Mouse (Mus musculus) cerebellum, adult 9-10 months (tissue): ENCODE measurements around the gene Slc26a5.

Experiments
- DNase-seq: peaks from one replicate; pipeline ENCODE4 v3.0.0; 2022

Slc26a5 gene

DNA sequence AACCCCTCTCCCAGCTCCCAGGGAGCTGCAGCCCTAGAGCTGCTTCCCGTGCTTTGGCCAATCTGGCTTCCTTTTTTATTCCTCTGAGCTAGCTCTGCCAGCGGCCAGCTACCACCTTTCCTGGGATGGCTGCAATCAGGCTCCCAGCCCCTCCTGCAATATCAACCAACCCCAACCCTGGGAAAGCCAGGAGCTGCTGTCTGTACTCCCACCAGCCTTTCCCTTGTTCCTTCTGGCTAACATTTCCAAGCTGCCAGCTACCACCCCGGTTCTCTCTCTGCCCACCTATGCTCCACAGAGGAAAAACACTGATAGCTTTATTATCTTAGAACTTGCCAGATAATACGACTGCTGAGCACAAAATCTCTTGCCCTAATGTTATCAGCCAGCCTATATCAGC lies 60.6 kb downstream of the Slc26a5 start:
- no peak for DNase-seq

DNA sequence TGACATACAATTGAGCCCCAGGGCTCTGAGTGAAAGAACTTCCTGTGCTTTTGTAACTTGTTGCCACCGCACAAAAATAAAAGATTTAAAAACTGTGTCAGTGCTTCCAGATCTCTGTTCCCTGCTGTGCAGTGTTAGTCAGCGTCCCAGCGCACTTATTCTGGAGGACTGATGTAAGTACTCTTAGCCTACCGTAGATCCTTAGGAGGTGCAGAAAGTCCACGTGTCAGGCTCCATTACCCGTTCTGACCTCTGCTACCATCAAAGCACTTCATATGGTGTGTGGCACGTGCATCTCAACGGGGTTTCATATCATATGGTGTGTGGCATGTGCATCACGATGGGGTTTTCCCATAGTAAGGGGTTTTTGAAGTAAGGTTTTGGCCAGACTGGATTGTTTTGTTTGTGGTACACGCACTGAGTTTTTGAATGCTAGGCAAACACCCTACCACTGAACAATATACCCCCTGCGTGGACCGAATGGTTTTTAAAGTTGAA lies 61.7 kb downstream of the Slc26a5 start:
- DNase-seq = no peak

DNA sequence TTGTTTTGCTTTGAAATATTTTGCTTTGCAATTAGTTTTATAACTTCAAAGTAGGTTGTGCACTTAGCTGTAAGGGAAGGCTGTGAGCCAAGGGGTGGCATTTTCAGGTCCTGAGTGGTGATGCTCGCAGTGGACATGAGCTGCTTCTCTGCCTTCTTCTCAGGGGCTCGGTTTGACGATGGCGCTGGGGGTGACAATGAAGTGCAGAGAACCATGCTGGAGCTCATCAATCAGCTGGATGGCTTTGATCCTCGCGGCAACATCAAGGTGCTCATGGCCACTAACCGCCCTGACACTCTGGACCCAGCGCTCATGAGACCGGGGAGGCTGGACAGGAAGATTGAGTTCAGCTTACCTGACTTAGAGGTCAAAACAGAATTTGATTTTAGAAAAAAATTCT lies 62.5 kb downstream of the Slc26a5 start:
- DNase-seq = no peak

DNA sequence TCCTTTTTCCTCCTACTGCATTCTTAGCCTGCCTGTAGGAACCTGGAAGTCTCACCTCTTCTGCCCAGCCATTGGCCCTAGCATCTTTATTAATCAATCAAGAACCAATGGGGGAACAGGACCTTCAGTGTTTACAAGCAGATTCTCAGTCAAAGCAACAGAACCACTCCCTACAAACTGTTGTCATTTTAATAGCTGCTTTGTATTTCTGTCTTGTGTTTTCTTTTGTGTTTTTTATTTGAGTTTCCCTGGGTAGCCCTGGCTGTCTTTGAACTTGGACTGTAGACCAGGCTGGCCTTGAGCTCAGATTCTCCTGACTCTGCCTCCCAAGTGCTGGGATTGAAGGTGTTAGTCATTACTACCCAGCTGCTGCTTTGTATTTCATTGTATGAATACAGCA lies 73.2 kb downstream of the Slc26a5 start:
- DNase-seq = no peak

DNA sequence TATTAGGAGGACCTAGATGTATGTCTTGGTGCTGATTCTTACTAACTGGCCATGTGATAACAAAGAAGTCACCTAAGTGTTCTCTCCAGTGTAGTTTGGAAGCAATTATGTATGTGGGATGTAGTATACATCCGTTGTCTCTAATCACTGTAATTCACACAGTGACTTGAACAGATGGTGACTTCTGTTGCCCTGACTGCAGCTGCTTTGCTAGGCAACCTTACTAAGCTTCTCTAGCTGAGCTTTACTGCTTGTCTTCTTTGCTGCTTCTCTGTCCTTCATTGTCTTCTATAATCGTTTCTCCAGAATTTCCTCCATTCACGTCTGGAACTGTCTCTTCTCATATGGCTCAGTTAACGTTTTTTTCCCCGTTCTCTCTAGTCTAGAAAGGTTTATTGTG lies 76.3 kb downstream of the Slc26a5 start:
- no peak for DNase-seq

DNA sequence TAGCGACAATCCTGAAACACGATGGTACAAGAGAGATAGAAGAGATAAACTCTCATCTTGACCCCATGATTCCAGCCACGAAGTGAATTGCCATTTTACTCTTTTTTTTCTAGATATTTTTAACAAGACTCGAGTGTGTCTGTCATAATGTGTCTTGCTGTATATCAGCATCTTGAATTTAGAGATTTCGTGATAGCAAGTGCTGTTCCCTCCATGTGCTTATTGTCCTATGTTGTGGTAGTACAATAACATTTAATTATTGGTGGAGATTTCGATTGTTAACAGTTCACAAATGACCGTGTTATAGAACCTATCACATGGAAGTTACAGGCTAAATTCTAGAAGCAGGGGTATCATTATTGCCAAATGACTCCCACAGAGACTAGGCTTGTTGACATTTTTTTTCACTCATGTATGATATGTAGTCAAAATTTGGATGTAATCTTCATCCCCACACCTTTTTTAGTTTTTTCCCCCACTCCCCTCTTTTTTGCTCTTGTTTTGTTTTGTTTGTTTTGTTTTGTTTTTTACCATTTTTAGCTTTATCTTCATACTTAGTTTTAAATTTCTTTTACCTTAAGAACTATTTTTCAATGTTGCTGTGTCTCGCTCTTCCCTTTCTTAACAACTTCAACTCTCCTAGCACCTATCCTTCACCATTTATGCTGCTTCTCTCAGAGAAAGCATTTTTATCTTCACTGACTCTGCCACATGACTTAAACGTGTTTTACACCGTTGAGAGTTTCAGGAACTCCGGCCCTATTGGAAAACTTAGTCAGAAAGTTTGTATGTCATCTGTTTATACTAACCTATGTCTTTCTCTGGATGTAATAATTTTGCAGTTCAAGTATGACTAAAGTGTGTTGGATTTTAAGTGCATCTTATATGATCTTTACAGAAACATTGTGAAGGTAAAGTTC lies 78.0 kb downstream of the Slc26a5 start:
- peak; percentile 24 for DNase-seq

DNA sequence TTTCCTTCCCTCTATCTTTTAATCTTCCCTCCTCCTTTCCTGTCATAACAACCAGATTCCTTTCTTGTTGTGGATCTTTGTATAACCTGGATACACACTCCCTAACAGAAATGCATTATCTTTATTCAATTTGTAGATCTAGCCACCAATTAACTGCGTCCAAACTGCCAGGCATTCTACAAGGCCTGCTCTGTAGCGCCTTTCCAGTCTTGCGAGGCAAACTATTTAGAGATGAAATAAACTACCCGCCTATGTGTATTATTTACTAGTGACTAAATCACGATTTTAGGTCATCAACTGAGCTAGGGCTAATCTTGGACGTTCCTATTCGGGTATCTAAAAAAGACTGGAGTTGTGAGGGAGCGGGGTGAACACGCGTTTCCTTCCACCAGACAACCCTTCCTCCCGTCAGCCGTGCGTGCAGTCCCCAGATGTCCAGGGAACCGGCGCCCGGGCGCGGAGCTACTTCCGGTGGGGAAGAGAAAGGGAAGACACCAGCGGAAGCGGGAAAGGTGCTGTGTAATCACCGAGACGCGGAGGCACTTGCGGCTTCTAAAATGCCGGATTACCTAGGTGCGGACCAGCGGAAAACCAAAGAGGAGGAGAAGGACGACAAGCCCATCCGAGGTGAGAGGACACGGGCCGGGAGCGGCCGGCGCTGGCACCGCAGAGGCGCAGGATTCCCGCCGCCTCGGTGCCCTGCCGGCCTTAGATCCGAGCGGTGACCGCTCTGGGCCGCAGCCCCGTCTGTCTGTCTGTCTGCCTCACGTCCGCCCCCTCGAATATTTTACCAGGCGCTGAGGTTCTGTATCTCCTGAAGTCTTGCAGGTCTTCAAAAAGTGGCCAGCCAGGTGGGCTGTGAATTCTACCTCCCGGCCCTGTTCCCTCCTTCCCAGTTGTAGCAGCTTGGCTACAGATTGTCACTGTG lies 78.9 kb downstream of the Slc26a5 start:
- peak; percentile 92 for DNase-seq

DNA sequence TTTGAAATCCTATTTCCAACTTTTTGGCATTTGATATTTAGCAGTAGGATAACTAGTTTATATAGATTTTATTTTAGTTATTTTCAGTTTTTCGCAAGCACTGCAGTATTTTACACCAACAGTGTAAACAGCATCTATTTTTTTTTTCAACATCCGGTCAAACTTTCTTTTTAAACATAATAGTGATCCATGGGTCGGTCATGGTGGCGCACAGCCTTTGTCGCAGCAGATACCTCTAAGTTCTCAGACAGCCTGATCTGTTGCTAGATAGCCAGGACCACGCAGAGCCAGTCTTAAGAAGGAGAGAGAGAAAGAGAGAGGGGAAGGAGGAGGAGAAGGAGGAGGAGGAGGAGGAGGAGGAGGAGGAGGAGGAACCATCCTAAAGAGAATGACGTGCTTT lies 79.6 kb downstream of the Slc26a5 start:
- DNase-seq = peak; percentile 23

DNA sequence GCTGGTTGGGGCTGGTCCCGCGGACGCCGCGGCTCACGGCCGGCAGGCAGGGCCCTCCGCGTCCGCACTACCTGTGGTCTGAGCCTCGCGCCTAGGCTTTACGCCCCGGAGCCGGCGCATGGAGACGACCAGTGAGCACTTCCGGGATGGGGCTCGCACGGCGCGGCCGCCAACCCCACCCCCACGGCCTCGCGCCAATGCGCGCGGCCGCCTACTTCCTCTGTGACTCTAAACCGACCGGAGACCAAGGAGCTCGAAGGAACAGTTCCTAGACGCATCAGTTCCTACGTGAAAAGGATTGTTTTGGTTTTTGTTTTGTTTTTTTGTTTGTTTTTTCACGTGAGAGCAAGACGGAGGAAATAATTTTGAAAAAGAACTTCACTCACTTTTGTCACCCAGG lies 80.4 kb downstream of the Slc26a5 start, which contains the start of the genes Dnajc2 and Psmc2:
Gene Dnajc2, minus strand, starts transcription at position 199 of the 400 bp plus-strand sequence.
Gene Psmc2, plus strand, starts transcription at position 231 of the 400 bp plus-strand sequence.
- DNase-seq = peak; percentile 93

DNA sequence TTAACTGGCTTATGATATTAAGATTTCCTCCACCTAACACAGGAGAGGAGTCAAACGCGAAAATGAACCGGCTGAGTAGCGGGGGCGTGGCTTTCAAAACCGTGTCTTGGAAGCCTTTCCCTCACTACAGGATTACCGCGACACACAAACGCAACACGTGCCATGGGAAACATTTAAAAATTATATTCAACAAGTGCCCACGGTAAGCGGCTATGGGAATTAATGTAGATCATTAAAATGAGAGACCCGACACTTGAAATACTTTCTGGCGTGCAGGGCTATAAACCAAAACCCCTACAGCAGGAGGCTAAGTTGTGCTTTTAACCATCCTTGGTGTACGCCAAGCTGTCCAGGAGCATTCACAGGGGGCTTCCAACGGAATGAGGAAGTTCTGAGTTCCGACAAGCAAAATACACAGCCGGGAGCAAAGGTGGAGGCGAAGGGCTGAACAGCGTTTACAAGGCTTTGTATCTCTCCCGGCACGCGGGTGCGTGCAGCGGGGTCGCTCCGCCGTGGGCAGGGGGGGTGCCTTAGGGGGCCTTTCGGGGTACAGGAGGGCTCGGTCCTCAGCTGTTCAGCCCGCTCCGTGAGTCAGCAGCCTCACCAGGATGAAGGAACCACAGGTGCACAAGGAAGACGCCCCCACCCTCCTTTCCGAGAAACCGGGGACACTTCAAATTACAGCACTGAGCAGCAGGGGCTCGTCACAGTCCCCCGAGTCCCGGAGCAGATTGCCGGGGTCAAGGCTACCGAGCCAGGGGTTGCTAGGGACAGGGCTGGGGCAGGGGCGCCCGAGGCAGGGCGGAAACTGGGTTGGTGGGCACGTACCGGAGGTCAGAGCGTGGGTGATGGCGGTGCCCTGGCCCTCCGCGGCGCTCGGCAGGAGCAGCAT lies 81.0 kb downstream of the Slc26a5 start:
- peak; percentile 31 for DNase-seq

DNA sequence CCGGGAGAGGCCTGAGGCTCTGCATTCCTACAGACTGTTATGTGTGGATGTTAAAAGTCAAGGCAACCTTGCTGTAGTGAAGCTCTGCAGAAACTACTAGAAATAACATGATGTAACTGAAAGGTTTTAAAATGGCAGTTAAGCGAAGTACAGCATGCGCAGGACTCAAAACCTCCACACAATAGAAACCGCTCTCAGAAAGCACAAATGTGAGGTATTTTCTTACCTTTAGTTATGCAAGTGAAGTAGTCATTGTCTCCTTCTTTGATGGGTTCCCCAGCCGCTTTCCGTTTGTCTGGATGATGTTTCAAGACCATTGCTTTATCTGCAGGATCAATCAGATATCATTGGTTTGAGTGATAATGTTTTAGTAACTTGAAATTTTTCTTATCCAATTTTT lies 88.9 kb downstream of the Slc26a5 start:
- DNase-seq = no peak

DNA sequence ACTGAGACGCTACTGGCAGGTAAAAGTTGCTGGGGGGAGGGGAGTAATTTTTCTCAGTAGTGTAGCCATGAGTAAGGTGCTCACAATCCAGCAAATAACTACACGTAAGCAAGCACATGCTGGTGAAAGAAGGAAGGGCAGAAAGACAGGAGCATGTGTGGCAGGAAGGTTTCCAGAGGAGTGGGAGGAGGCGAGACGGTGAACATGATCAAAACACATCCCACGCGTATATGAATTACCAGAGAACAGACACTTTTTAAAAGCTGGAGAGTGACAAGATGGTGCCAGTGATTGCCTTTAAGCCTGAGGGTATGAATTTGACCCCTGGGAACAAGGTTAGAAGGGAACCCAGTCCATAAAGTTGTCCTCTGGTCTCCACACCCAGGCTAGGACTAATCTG lies 95.6 kb downstream of the Slc26a5 start:
- DNase-seq = no peak

DNA sequence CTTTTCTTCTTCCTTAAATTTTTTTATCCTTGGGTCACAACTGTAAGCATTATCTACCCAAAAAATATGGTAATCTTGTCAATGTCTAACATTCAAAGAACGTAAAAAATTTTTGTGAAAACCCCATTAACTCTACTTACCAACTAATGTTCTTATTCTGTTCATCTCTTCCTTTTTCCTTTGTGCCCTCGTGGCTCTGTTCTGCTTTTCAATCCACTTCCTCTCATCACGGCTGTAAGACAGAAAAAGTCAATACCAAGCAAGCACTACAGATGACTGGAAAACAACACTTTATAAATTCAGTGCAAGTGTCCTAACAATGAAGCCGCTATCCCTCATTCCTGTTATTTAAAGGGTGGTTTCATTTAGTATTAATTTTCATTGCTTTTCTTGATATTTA lies 96.9 kb downstream of the Slc26a5 start:
- DNase-seq = no peak
